Mouse (Mus musculus) ovary, postnatal 36 days (tissue): ENCODE data around the gene Nfkbie.

Experiments
- DNase-seq: peaks from one replicate; pipeline ENCODE4 v3.0.0; 2022; ENCODE audit warnings: low spot score, mixed read lengths

Gene Nfkbie

GRCm38 (mm10) chr17:45598376-45598775 lies 42.9 kb downstream of the Nfkbie start:
- no peak for DNase-seq

- no peak for DNase-seq
These were observed 43.4 kb downstream of the Nfkbie start for GRCm38 (mm10) chr17:45598891-45599290.

GRCm38 (mm10) chr17:45599446-45600242 lies 44.1 kb downstream of the Nfkbie start, which contains the start of gene Slc29a1:
Gene Slc29a1 (minus strand): TSS chr17:45599606.
- peak; percentile 75 for DNase-seq

GRCm38 (mm10) chr17:45600267-45600666 lies 44.8 kb downstream of the Nfkbie start:
- DNase-seq, result no peak

- DNase-seq, result no peak
These were observed 45.8 kb downstream of the Nfkbie start for GRCm38 (mm10) chr17:45601325-45601724.

- no peak for DNase-seq
These were observed 46.4 kb downstream of the Nfkbie start, which contains the start of gene Mymx for GRCm38 (mm10) chr17:45601877-45602304. Gene Mymx (minus strand): TSS chr17:45602102.

- no peak for DNase-seq
These were observed 47.5 kb downstream of the Nfkbie start for GRCm38 (mm10) chr17:45602984-45603383.

GRCm38 (mm10) chr17:45606992-45607879 lies 51.7 kb downstream of the Nfkbie start:
- DNase-seq, result no peak

- no peak for DNase-seq
These were observed 52.9 kb downstream of the Nfkbie start for GRCm38 (mm10) chr17:45608396-45608795.

- no peak for DNase-seq
These were observed 54.8 kb downstream of the Nfkbie start for GRCm38 (mm10) chr17:45610144-45610866.

GRCm38 (mm10) chr17:45612008-45612407 lies 56.5 kb downstream of the Nfkbie start:
- DNase-seq, result no peak
